Mouse (Mus musculus) embryonic facial prominence, embryonic 10.5 days (tissue): Measurements from ENCODE around the gene Gm14685. TPM values are rescaled to one million over a fixed set of nuclear protein-coding genes. Genes with fewer than 3 reads are reported as not detected.
"Not testable (repeated sequence)": the region's sequence is repeated elsewhere in the genome, so short reads cannot be mapped to it uniquely, and the experiment has no call there.

Source experiments
- DNase-seq: peaks from one replicate; pipeline ENCODE4 v3.0.0-alpha.2; 2017; ENCODE audit warnings: low spot score
- H3K27ac ChIP-seq: fragments of 300-500 bp; sonication (generic); replicated peaks from 2 replicates; pipeline ENCODE4 v1.5.1; 2016; ENCODE audit warnings: mild to moderate bottlenecking
- H3K27me3 ChIP-seq: fragments of 300-500 bp; sonication (generic); replicated peaks from 2 replicates; pipeline ENCODE4 v1.6.1; 2016; ENCODE audit warnings: low read depth, mild to moderate bottlenecking; ENCODE audit not compliant: poor library complexity, severe bottlenecking
- H3K36me3 ChIP-seq: fragments of 300-500 bp; sonication (generic); replicated peaks from 2 replicates; pipeline ENCODE4 v1.6.1; 2016; ENCODE audit warnings: mild to moderate bottlenecking, moderate library complexity
- H3K4me1 ChIP-seq: fragments of 300-500 bp; sonication (generic); 2 replicates; pipeline ENCODE4 v1.6.1; 2016
- H3K4me3 ChIP-seq: fragments of 300-500 bp; sonication (generic); 2 replicates; pipeline ENCODE4 v1.5.1; 2016; ENCODE audit warnings: mild to moderate bottlenecking, moderate library complexity
- H3K9me3 ChIP-seq: fragments of 300-500 bp; sonication (generic); 2 replicates; pipeline ENCODE4 v1.6.1; 2016; ENCODE audit warnings: mild to moderate bottlenecking
- WGBS: fragments of 180-500 bp; shearing (Covaris S2); methylation state at CpG from one replicate; pipeline ENCODE4 v1.1.7; 2016; 5-methylcytosine and 5-hydroxymethylcytosine counted together
- polyA plus RNA-seq: library from polyadenylated mRNA; unstranded; fragments of >200 nt; fragmentation: Nextera tagmentation; extraction: Ambion mirVana; gene quantifications from 2 replicates; pipeline ENCODE4 v1.2.1, GENCODE M21; 2016

Gene Gm14685
- 0.09 and 0.16 TPM in 2 replicates for polyA plus RNA-seq

DNA sequence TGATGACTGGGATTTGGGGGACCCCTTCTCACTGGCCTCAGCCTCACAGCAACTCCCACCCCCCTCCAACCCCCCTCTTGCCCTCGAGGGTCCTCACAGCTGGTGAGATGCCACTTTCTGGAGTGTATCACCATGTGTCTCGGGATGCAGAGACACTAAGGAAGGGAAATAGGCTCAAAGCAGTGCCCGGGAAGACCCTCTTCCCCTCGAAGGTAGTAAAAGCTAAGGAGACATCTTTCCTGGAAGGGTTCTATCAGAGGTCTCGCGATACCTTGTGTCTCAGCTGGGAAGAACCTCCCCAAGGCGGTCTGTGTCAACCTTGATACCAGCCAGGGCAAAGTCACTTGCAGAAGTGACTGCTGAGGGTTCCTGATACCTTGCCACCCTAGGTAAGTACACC, at the start of gene Gm14685:
Gm14685 (plus strand) TSS at position 301 of the 400 bp plus-strand sequence.
- H3K9me3 ChIP-seq, H3K36me3 ChIP-seq, H3K27me3 ChIP-seq, H3K27ac ChIP-seq, H3K4me1 ChIP-seq, H3K4me3 ChIP-seq, DNase-seq: not testable (repeated sequence)
- WGBS = no CpG with 5 or more reads among the region's 7 CpGs

DNA sequence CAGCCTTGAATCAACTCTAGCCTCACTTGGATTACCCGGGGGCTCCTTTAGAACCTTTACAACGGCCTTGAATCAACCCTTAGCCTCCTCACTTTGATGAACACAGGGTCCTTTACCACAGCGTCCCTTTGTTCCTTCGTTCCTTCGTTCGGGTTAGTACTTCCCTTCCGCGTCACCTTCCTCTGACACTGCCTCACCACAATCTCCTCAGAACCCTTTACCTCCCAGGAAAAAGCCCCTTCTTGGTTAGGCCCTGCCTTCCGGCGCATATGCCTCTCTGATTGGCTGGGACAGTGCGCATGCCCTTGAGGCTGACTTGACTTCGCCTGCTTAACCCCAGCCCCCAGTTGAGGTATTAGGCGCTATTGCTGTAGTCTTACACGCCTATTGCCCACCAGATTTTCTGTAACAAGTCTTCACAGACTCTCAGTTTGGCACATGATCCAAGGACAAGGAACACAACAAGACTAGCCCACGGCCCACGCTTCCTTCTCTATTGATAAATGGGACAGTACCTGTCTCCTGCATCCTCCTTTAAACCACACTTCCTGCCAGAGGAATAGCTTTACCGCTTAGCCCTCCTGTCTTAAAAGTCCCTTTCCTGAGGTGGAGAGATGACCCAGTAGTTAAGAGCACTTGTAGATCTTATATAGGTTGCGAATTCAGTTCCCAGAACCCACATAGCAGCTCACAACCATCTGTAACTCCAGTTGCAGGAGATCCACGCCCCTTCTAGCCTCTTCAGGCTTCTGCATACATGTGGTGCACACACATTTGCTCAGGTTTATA, 34.4 kb upstream of the Gm14685 start, which contains the start of gene Xlr4a:
Xlr4a (minus strand) TSS at position 212 of the 789 bp plus-strand sequence.
- H3K4me3 ChIP-seq, H3K27me3 ChIP-seq, H3K27ac ChIP-seq, H3K36me3 ChIP-seq, H3K9me3 ChIP-seq, H3K4me1 ChIP-seq, DNase-seq: not testable (repeated sequence)
- WGBS = 83% methylated on average over 19 of the region's 19 CpGs

DNA sequence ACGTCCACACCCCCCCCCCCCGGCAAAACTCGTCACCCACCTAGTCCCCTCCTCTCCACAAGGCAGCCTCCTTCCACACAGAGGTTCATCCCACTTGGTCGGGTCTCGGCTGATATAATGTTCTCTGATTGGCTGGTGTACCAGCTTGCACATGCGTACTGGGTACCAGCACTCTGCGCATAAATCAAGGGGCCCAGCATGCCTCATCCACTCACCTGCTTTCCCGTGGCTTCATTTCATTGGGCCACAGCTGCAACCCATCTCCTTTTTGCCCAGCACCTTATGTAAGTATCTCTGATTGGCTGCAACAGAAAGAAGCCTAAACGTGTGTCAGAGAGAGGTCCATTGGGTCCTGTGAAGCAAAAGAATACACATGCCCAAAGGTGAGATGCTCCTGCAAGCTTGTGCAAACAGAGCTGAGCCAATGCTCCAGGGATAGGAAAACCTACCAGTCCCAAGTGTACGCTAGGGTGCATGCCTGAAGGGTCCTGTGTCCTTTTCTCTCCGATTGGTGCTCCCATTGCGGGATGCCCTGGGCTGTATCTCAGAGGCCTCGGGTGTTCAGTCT, 19.8 kb upstream of the Gm14685 start, which contains the start of gene Xlr3a:
Xlr3a (minus strand) TSS at position 155 of the 568 bp plus-strand sequence.
- DNase-seq = peak; percentile 7
- H3K36me3 ChIP-seq, H3K9me3 ChIP-seq, H3K4me3 ChIP-seq, H3K4me1 ChIP-seq, H3K27ac ChIP-seq, H3K27me3 ChIP-seq: not testable (repeated sequence)
- 76% methylated on average over 13 of the region's 13 CpGs for WGBS

DNA sequence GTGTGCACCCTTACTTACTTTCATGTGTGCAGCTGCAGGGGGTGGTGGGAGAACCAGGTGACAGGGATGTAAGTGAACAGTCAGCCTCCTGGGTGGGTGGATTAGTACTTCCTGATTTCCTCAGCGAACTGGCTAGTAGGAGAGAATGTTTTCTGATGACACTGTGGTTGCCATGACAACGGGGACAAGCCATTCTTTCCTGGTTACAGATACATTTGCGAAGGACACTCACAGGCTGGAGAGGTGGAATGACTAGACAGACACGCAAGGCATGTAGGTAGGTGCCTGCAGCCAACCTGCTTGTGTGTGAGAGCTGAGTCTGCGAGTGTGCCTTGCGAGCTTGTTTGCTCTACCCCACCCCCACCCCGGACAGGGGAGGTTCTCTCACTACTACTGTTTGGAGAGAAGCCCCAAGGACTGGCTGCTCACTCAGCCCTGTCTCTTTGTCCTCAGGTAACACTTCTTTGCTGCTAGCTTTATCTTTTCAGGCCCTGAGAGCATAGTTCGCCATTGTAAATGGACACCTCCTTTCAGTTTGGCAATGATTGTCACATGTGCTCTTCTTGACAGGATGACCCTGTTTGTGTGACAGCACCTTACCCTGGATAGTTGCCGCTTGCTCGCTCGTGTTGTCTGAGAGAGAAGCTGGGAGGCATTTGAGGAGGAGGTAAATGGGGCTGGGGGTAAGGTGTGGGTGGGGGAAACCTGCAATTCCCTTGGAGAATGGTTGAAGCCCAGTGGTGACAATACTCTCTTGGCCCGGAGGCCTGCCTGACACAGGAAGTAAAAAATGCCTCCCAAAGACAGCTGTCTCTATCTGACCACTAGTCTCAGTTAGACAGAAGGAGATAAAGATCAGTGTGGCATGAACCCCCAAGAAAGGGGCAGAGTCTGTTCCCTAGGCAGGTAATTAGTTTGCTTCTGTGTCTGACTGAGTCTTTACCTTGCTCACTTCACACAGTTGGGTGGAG, 6.3 kb downstream of the Gm14685 start:
- not testable (repeated sequence) for H3K27ac ChIP-seq, H3K9me3 ChIP-seq, H3K4me3 ChIP-seq, DNase-seq, H3K4me1 ChIP-seq, H3K27me3 ChIP-seq, H3K36me3 ChIP-seq
- no CpG with 5 or more reads among the region's 12 CpGs for WGBS

DNA sequence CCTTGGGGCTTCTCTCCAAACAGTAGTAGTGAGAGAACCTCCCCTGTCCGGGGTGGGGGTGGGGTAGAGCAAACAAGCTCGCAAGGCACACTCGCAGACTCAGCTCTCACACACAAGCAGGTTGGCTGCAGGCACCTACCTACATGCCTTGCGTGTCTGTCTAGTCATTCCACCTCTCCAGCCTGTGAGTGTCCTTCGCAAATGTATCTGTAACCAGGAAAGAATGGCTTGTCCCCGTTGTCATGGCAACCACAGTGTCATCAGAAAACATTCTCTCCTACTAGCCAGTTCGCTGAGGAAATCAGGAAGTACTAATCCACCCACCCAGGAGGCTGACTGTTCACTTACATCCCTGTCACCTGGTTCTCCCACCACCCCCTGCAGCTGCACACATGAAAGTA, 26.4 kb downstream of the Gm14685 start:
- not testable (repeated sequence) for DNase-seq

DNA sequence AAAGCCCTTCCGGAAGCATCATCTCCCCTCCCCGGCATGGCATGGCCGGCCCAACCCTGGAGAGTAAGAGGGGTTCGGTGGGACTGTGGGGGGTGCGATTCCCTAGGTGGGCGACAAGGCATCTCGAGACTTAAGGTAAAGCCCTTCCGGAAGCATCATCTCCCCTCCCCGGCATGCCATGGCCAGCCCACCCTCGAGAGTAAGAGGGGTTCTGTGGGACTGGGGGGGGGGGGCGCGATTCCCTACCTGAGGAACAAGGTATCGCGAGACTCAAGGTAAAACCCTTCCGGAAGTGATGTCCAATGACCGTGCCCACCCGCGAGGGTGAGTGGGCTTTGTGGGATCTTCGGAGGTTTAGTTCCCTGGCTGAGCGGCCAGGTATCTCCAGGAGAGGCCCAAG, 31.6 kb downstream of the Gm14685 start, which contains the start of gene Xlr5b:
Xlr5b (plus strand) TSS at position 301 of the 400 bp plus-strand sequence.
- WGBS = no CpG with 5 or more reads among the region's 20 CpGs
- DNase-seq, H3K27me3 ChIP-seq, H3K4me3 ChIP-seq, H3K4me1 ChIP-seq, H3K9me3 ChIP-seq, H3K27ac ChIP-seq, H3K36me3 ChIP-seq: not testable (repeated sequence)

More for the DNA sequence above, 26.4 kb downstream of the Gm14685 start:
- H3K36me3 ChIP-seq, H3K4me3 ChIP-seq, H3K27me3 ChIP-seq, H3K9me3 ChIP-seq, H3K27ac ChIP-seq, H3K4me1 ChIP-seq: not testable (repeated sequence)
- no CpG with 5 or more reads among the region's 7 CpGs for WGBS

DNA sequence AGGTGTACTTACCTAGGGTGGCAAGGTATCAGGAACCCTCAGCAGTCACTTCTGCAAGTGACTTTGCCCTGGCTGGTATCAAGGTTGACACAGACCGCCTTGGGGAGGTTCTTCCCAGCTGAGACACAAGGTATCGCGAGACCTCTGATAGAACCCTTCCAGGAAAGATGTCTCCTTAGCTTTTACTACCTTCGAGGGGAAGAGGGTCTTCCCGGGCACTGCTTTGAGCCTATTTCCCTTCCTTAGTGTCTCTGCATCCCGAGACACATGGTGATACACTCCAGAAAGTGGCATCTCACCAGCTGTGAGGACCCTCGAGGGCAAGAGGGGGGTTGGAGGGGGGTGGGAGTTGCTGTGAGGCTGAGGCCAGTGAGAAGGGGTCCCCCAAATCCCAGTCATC, 32.5 kb downstream of the Gm14685 start, which contains the start of gene DXBay18:
DXBay18 (minus strand) TSS at position 101 of the 400 bp plus-strand sequence.
- WGBS = no CpG with 5 or more reads among the region's 7 CpGs

DNA sequence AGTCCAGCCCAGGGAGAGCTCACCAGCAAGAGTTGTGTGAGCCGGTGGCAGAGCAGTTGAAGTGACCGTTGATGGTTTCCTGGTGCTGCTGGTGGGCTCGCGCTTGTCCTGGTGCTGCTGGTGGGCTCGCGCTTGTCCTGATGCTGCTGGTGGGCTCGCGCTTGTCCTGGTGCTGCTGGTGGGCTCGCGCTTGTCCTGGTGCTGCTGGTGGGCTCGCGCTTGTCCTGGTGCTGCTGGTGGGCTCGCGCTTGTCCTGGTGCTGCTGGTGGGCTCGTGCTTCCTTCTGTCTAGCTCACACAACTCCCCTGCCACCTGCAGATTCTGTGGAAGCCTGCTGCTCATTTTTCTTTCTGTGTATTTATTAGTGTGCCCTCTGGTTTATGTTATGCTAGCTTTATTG, 60.0 kb downstream of the Gm14685 start, which contains the start of gene Spin2d:
Spin2d (minus strand) TSS at position 101 of the 400 bp plus-strand sequence.
- not testable (repeated sequence) for H3K36me3 ChIP-seq, H3K4me1 ChIP-seq, H3K27me3 ChIP-seq, H3K9me3 ChIP-seq, DNase-seq, H3K27ac ChIP-seq, H3K4me3 ChIP-seq
- WGBS = 90% methylated on average over 8 of the region's 15 CpGs

More for the DNA sequence above, 32.5 kb downstream of the Gm14685 start, which contains the start of gene DXBay18:
- DNase-seq, H3K4me1 ChIP-seq, H3K27ac ChIP-seq, H3K4me3 ChIP-seq, H3K27me3 ChIP-seq, H3K36me3 ChIP-seq, H3K9me3 ChIP-seq: not testable (repeated sequence)

Other genes with a start within 250 kb of the Gm14685 start
- 91.1 and 94.6 TPM in 2 replicates for gene Cetn2, start 198.6 kb upstream of the Gm14685 start, polyA plus RNA-seq
- 34.0 and 36.4 TPM in 2 replicates for gene Nsdhl, start 198.5 kb upstream of the Gm14685 start, polyA plus RNA-seq
- gene Zfp185, start 129.7 kb upstream of the Gm14685 start, polyA plus RNA-seq = 3.7 and 5.6 TPM in 2 replicates
- 0.09 TPM in 1 of 2 replicates, not detected in the other for gene Pnma5, start 79.9 kb upstream of the Gm14685 start, polyA plus RNA-seq
- 0.14 and 0.37 TPM in 2 replicates for gene Pnma3, start 52.3 kb upstream of the Gm14685 start, polyA plus RNA-seq
- 0.64 and 0.65 TPM in 2 replicates for gene Xlr4a, start 34.6 kb upstream of the Gm14685 start, polyA plus RNA-seq
- gene Xlr3a, start 20.0 kb upstream of the Gm14685 start, polyA plus RNA-seq = 2.5 and 3.5 TPM in 2 replicates
- not detected in 2 replicates for gene Xlr5b, start 31.7 kb downstream of the Gm14685 start, polyA plus RNA-seq
- 0.12 TPM in 1 of 2 replicates, not detected in the other for gene DXBay18, start 32.4 kb downstream of the Gm14685 start, polyA plus RNA-seq
- not detected in 2 replicates for gene Spin2d, start 59.9 kb downstream of the Gm14685 start, polyA plus RNA-seq
- 11.7 and 12.6 TPM in 2 replicates for gene Xlr3b, start 75.2 kb downstream of the Gm14685 start, polyA plus RNA-seq
- 0.65 TPM in 1 of 2 replicates, not detected in the other for gene Xlr4b, start 97.3 kb downstream of the Gm14685 start, polyA plus RNA-seq
- gene F8a, start 111.2 kb downstream of the Gm14685 start, polyA plus RNA-seq = 8.4 and 9.4 TPM in 2 replicates
- gene Xlr4c, start 126.1 kb downstream of the Gm14685 start, polyA plus RNA-seq = 0.15 TPM in 2 replicates
- gene Xlr3c, start 148.3 kb downstream of the Gm14685 start, polyA plus RNA-seq = 0.18 and 0.47 TPM in 2 replicates
- gene Xlr5a, start 175.9 kb downstream of the Gm14685 start, polyA plus RNA-seq = not detected in 2 replicates
- not detected in 2 replicates for gene Xlr5c, start 175.9 kb downstream of the Gm14685 start, polyA plus RNA-seq
- gene Gm45015, start 219.8 kb downstream of the Gm14685 start, polyA plus RNA-seq = not detected in 2 replicates
- gene Zfp275, start 225.6 kb downstream of the Gm14685 start, polyA plus RNA-seq = 19.1 and 20.8 TPM in 2 replicates